Mouse (Mus musculus) liver, embryonic 11.5 days (tissue): ENCODE data around the gene Atp5d. TPM values are rescaled to one million over a fixed set of nuclear protein-coding genes. Genes with fewer than 3 reads are reported as not detected.

Source experiments
- ATAC-seq: fragments of 200-750 bp; cut with Nextera tagmentation; replicated peaks from 2 replicates; pipeline ENCODE4 v1.8.0; 2017; ENCODE audit warnings: moderate number of reproducible peaks, mild to moderate bottlenecking, moderate TSS enrichment, moderate library complexity; ENCODE audit not compliant: low FRiP score
- DNase-seq: peaks from one replicate; pipeline ENCODE4 v3.0.0-alpha.2; 2017; ENCODE audit warnings: low spot score
- H3K27ac ChIP-seq: fragments of 300-500 bp; sonication (generic); 2 replicates; pipeline ENCODE4 v1.5.1; 2014; ENCODE audit warnings: mild to moderate bottlenecking, low read depth, low read length, control low read depth
- H3K27me3 ChIP-seq: fragments of 300-500 bp; sonication (generic); replicated peaks from 2 replicates; pipeline ENCODE4 v1.6.1; 2014; ENCODE audit warnings: low read length, mixed read lengths; ENCODE audit not compliant: control insufficient read depth, insufficient read depth
- H3K36me3 ChIP-seq: fragments of 300-500 bp; sonication (generic); 2 replicates; pipeline ENCODE4 v1.6.1; 2014; ENCODE audit warnings: mild to moderate bottlenecking, low read length, moderate library complexity, mixed read lengths; ENCODE audit not compliant: control insufficient read depth, insufficient read depth
- H3K4me1 ChIP-seq: fragments of 300-500 bp; sonication (generic); replicated peaks from 2 replicates; pipeline ENCODE4 v1.6.1; 2014; ENCODE audit warnings: low read length, mixed read lengths; ENCODE audit not compliant: control insufficient read depth, insufficient read depth
- H3K4me2 ChIP-seq: fragments of 300-500 bp; sonication (generic); 2 replicates; pipeline ENCODE4 v1.6.1; 2014; ENCODE audit warnings: mild to moderate bottlenecking, control low read depth, moderate library complexity
- H3K4me3 ChIP-seq: fragments of 300-500 bp; sonication (generic); 2 replicates; pipeline ENCODE4 v1.5.1; 2014; ENCODE audit warnings: low read depth, low read length, control low read depth
- H3K9ac ChIP-seq: fragments of 300-500 bp; sonication (generic); 2 replicates; pipeline ENCODE4 v1.6.1; 2014; ENCODE audit warnings: low read depth, low read length, control low read depth
- H3K9me3 ChIP-seq: fragments of 300-500 bp; sonication (generic); 2 replicates; pipeline ENCODE4 v1.6.1; 2016; ENCODE audit warnings: low read length, inconsistent platforms, mixed read lengths; ENCODE audit not compliant: control insufficient read depth
- WGBS: fragments of 180-500 bp; shearing (Covaris S2); extraction: QIAGEN DNeasy Blood & Tissue Kit; methylation state at CpG from one replicate; pipeline ENCODE4 v1.1.7; 2014; 5-methylcytosine and 5-hydroxymethylcytosine counted together
- polyA plus RNA-seq: library from polyadenylated mRNA; unstranded; fragments of >200 nt; fragmentation: Nextera tagmentation; extraction: Ambion mirVana; gene quantifications from 2 replicates; pipeline ENCODE4 v1.2.1, GENCODE M21; 2014

The Atp5d gene
- polyA plus RNA-seq, 1 experiment from 2014 or later: 514 TPM

GRCm38 (mm10) chr10:80140666-80141035 lies 2.2 kb downstream of the Atp5d start, which contains the start of gene Cbarp:
TSS of gene Cbarp (minus strand) at chr10:80140835.
- H3K9me3 ChIP-seq: no peaks in the 10 kb centered on the region
- no peak for DNase-seq
- peaks cover 22% of the 10 kb centered on the region for H3K36me3 ChIP-seq
- peak within 1 kb of the TSS; percentile 88 for H3K27ac ChIP-seq
- peak within 1 kb of the TSS; percentile 80 for H3K4me3 ChIP-seq
- peaks cover 54% of the 10 kb centered on the region for H3K4me1 ChIP-seq
- H3K9ac ChIP-seq: peak within 1 kb of the TSS; percentile 63
- peak within 1 kb of the TSS; percentile 100 for H3K4me2 ChIP-seq
- no peak for ATAC-seq
- H3K27me3 ChIP-seq: peaks cover 31% of the 10 kb centered on the region
- 69% methylated on average over 10 of the region's 10 CpGs for WGBS

- Histone ChIP-seq H3K36me3 (peaks cover 27% of the 10 kb centered on the region), H3K27me3 (peaks cover 26% of the 10 kb centered on the region), H3K27ac (peak overlapping the region; percentile 88), H3K9ac (peak overlapping the region; percentile 63), H3K4me2 (peak overlapping the region; percentile 75), H3K4me3 (peak overlapping the region; percentile 80), H3K9me3 (no peaks in the 10 kb centered on the region), H3K4me1 (peaks cover 60% of the 10 kb centered on the region)
- DNase-seq: peak; percentile 96
- WGBS: 0% methylated on average over 29 of the region's 29 CpGs
- peak; percentile 80 for ATAC-seq
These were observed 2.8 kb downstream of the Atp5d start for GRCm38 (mm10) chr10:80141243-80141642.

- DNase-seq: peak; percentile 89
- peaks cover 61% of the 10 kb centered on the region for H3K4me1 ChIP-seq
- ATAC-seq: peak; percentile 83
- 1% methylated on average over 43 of the region's 43 CpGs for WGBS
- H3K27me3 ChIP-seq: peaks cover 19% of the 10 kb centered on the region
- H3K27ac ChIP-seq: peak overlapping the region; percentile 88
- peaks cover 29% of the 10 kb centered on the region for H3K36me3 ChIP-seq
- peak overlapping the region; percentile 90 for H3K9ac ChIP-seq
- peak overlapping the region; percentile 75 for H3K4me2 ChIP-seq
- H3K4me3 ChIP-seq: peak overlapping the region; percentile 80
- no peaks in the 10 kb centered on the region for H3K9me3 ChIP-seq
These were observed 3.5 kb downstream of the Atp5d start for GRCm38 (mm10) chr10:80141786-80142529.

GRCm38 (mm10) chr10:80142530-80142925 lies 4.1 kb downstream of the Atp5d start:
- peak overlapping the region; percentile 90 for H3K9ac ChIP-seq
- no peak for DNase-seq
- ATAC-seq: peak; percentile 7; the same call in 1 of the 2 replicates
- peak overlapping the region; percentile 75 for H3K4me2 ChIP-seq
- H3K27me3 ChIP-seq: peaks cover 13% of the 10 kb centered on the region
- peaks cover 61% of the 10 kb centered on the region for H3K4me1 ChIP-seq
- 1% methylated on average over 15 of the region's 15 CpGs for WGBS
- H3K36me3 ChIP-seq: peaks cover 29% of the 10 kb centered on the region
- H3K4me3 ChIP-seq: peak overlapping the region; percentile 80
- H3K9me3 ChIP-seq: no peaks in the 10 kb centered on the region
- H3K27ac ChIP-seq: peak overlapping the region; percentile 88

GRCm38 (mm10) chr10:80143664-80144063 lies 5.2 kb downstream of the Atp5d start:
- DNase-seq (no peak), ATAC-seq (no peak)
- WGBS: 95% methylated on average over 7 of the region's 7 CpGs
- Histone ChIP-seq H3K4me2 (peak overlapping the region; percentile 75), H3K4me3 (peak overlapping the region; percentile 80), H3K36me3 (peaks cover 29% of the 10 kb centered on the region), H3K27ac (no peak overlapping the region), H3K4me1 (peaks cover 55% of the 10 kb centered on the region), H3K27me3 (peaks cover 4% of the 10 kb centered on the region; the same call in 1 of the 2 replicates), H3K9me3 (no peaks in the 10 kb centered on the region), H3K9ac (no peak overlapping the region)

GRCm38 (mm10) chr10:80144159-80144558 lies 5.7 kb downstream of the Atp5d start:
- Histone ChIP-seq H3K4me2 (no peak overlapping the region), H3K9me3 (no peaks in the 10 kb centered on the region), H3K4me1 (peaks cover 54% of the 10 kb centered on the region), H3K4me3 (no peak overlapping the region), H3K27me3 (0 out of 2 replicates have a peak, but pooled peaks cover 3% of the 10 kb centered on the region), H3K36me3 (peaks cover 29% of the 10 kb centered on the region), H3K9ac (no peak overlapping the region), H3K27ac (no peak overlapping the region)
- 91% methylated on average over 12 of the region's 12 CpGs for WGBS
- ATAC-seq (no peak), DNase-seq (no peak)

- DNase-seq (peak; percentile 46), ATAC-seq (no peak)
- H3K4me1 ChIP-seq: peaks cover 51% of the 10 kb centered on the region
- WGBS: 80% methylated on average over 20 of the region's 20 CpGs
- H3K9me3 ChIP-seq: no peaks in the 10 kb centered on the region
- no peaks in the 10 kb centered on the region for H3K27me3 ChIP-seq
- H3K36me3 ChIP-seq: peaks cover 33% of the 10 kb centered on the region
- H3K4me3 ChIP-seq: no peak overlapping the region
- peak overlapping the region; percentile 19; the same call in 1 of the 2 replicates for H3K4me2 ChIP-seq
- H3K9ac ChIP-seq: 0 out of 2 replicates have a peak overlapping the region, but pooled peaks have one; percentile 49
- peak overlapping the region; percentile 99 for H3K27ac ChIP-seq
These were observed 6.7 kb downstream of the Atp5d start for GRCm38 (mm10) chr10:80144864-80145838.

- DNase-seq (no peak), ATAC-seq (no peak)
- no peaks in the 10 kb centered on the region for H3K9me3 ChIP-seq
- H3K4me3 ChIP-seq: no peak overlapping the region
- H3K36me3 ChIP-seq: peaks cover 33% of the 10 kb centered on the region
- WGBS: 85% methylated on average over 6 of the region's 6 CpGs
- peaks cover 51% of the 10 kb centered on the region for H3K4me1 ChIP-seq
- peak overlapping the region; percentile 19; the same call in 1 of the 2 replicates for H3K4me2 ChIP-seq
- H3K27ac ChIP-seq: peak overlapping the region; percentile 99
- H3K9ac ChIP-seq: peak overlapping the region; percentile 49
- H3K27me3 ChIP-seq: no peaks in the 10 kb centered on the region
These were observed 7.5 kb downstream of the Atp5d start for GRCm38 (mm10) chr10:80145896-80146295.
